8 mouse cellular contexts compared by ENCODE assay signal in genomic region chr11:31368252-31368964, GRCm38 (mm10). TPM values are rescaled to one million over a fixed set of nuclear protein-coding genes. Genes with fewer than 3 reads are reported as not detected.
DNase-seq lines count a peak whose midpoint lies in the region; ATAC-seq and TF ChIP-seq lines count a peak whose summit lies in the region.

No protein-coding gene starts in this region.

- peak overlapping the region; percentile 98 for H3K4me2 ChIP-seq in heart, embryonic 13.5 days
- H3K4me2 ChIP-seq in embryonic facial prominence, embryonic 11.5 days (ENCODE audit: low read depth, low read length), result peak overlapping the region; percentile 96
- peak overlapping the region; percentile 94 for H3K4me2 ChIP-seq in intestine, postnatal 0 days (replicated peaks; ENCODE audit: low read depth)

- H3K9me3 ChIP-seq in heart, embryonic 13.5 days, result no peaks in the 10 kb centered on the region
- H3K9me3 ChIP-seq in E14TG2a.4 (ENCODE audit: low read length), result no peaks in the 10 kb centered on the region
- H3K9me3 ChIP-seq in embryonic facial prominence, embryonic 11.5 days (replicated peaks; ENCODE audit: control insufficient read depth, low read length), result no peaks in the 10 kb centered on the region
- H3K9me3 ChIP-seq in intestine, postnatal 0 days (ENCODE audit: control insufficient read depth), result no peaks in the 10 kb centered on the region

- TF ChIP-seq CTCF in E14TG2a.4 (conservative IDR thresholded peaks at IDR 0.05; ENCODE audit: low read length), result no peak
- TF ChIP-seq CTCF in intestine, postnatal 0 days (IDR thresholded peaks at IDR 0.05; ENCODE audit: low read depth), result no peak
- TF ChIP-seq CTCF in olfactory bulb, adult 2 months (IDR thresholded peaks at IDR 0.05; ENCODE audit: insufficient read depth, low read depth, low read length), result no peak

- WGBS in heart, embryonic 13.5 days, result 4% methylated on average over 36 of the region's 36 CpGs
- WGBS in embryonic facial prominence, embryonic 11.5 days, result 2% methylated on average over 35 of the region's 36 CpGs
- WGBS in intestine, postnatal 0 days, result 8% methylated on average over 36 of the region's 36 CpGs
- 7% methylated on average over 36 of the region's 36 CpGs for WGBS in olfactory bulb, adult 2 months

- H3K4me3 ChIP-seq in heart, embryonic 13.5 days, result peak overlapping the region; percentile 67
- peak overlapping the region; percentile 85 for H3K4me3 ChIP-seq in E14TG2a.4 (replicated peaks; ENCODE audit: low read length)
- peak overlapping the region; percentile 55 for H3K4me3 ChIP-seq in embryonic facial prominence, embryonic 11.5 days (ENCODE audit: low read depth, low read length)
- H3K4me3 ChIP-seq in intestine, postnatal 0 days (ENCODE audit: low read depth, low read length), result peak overlapping the region; percentile 56
- H3K4me3 ChIP-seq in olfactory bulb, adult 2 months (ENCODE audit: insufficient read depth, low read depth, low read length), result peak overlapping the region; percentile 58

- H3K36me3 ChIP-seq in heart, embryonic 13.5 days, result peaks cover 11% of the 10 kb centered on the region; the same call in 1 of the 2 replicates
- peaks cover 49% of the 10 kb centered on the region for H3K36me3 ChIP-seq in E14TG2a.4 (ENCODE audit: insufficient read depth, low read length)
- no peaks in the 10 kb centered on the region for H3K36me3 ChIP-seq in embryonic facial prominence, embryonic 11.5 days (replicated peaks; ENCODE audit: control insufficient read depth, insufficient read depth, low read depth, low read length)
- 0 out of 2 replicates have a peak, but pooled peaks cover 3% of the 10 kb centered on the region for H3K36me3 ChIP-seq in intestine, postnatal 0 days (ENCODE audit: control insufficient read depth, insufficient read depth)

- H3K27me3 ChIP-seq in heart, embryonic 13.5 days (replicated peaks), result peaks cover 55% of the 10 kb centered on the region
- H3K27me3 ChIP-seq in E14TG2a.4 (ENCODE audit: insufficient read depth, low read length), result peaks cover 69% of the 10 kb centered on the region
- peaks cover 28% of the 10 kb centered on the region for H3K27me3 ChIP-seq in embryonic facial prominence, embryonic 11.5 days (ENCODE audit: control insufficient read depth, insufficient read depth, low read length)
- peaks cover 8% of the 10 kb centered on the region; the same call in 1 of the 2 replicates for H3K27me3 ChIP-seq in intestine, postnatal 0 days (replicated peaks; ENCODE audit: control insufficient read depth, insufficient read depth, low read length)

- H3K4me1 ChIP-seq in heart, embryonic 13.5 days, result peaks cover 30% of the 10 kb centered on the region
- H3K4me1 ChIP-seq in E14TG2a.4 (replicated peaks; ENCODE audit: low read depth, low read length), result peaks cover 54% of the 10 kb centered on the region
- H3K4me1 ChIP-seq in embryonic facial prominence, embryonic 11.5 days (ENCODE audit: control insufficient read depth, insufficient read depth, low read length), result peaks cover 5% of the 10 kb centered on the region
- peaks cover 3% of the 10 kb centered on the region; the same call in 1 of the 2 replicates for H3K4me1 ChIP-seq in intestine, postnatal 0 days (replicated peaks; ENCODE audit: control insufficient read depth, insufficient read depth, low read length)
- H3K4me1 ChIP-seq in olfactory bulb, adult 2 months (ENCODE audit: control insufficient read depth, insufficient read depth, low read length), result peaks cover 30% of the 10 kb centered on the region

- peak overlapping the region; percentile 71 for H3K27ac ChIP-seq in heart, embryonic 13.5 days (replicated peaks)
- H3K27ac ChIP-seq in embryonic facial prominence, embryonic 11.5 days (replicated peaks; ENCODE audit: low read depth, low read length), result no peak overlapping the region
- H3K27ac ChIP-seq in intestine, postnatal 0 days (ENCODE audit: low read depth, low read length), result no peak overlapping the region
- no peak overlapping the region for H3K27ac ChIP-seq in olfactory bulb, adult 2 months (ENCODE audit: insufficient read depth, low read depth, low read length)

- peak overlapping the region; percentile 83 for H3K9ac ChIP-seq in heart, embryonic 13.5 days
- peak overlapping the region; percentile 48; the same call in 1 of the 2 replicates for H3K9ac ChIP-seq in embryonic facial prominence, embryonic 11.5 days (replicated peaks; ENCODE audit: low read length)
- peak overlapping the region; percentile 48 for H3K9ac ChIP-seq in intestine, postnatal 0 days (ENCODE audit: low read depth, low read length)

- TF ChIP-seq POLR2A in olfactory bulb, adult 2 months (IDR thresholded peaks at IDR 0.05; ENCODE audit: insufficient read depth, low read depth, low read length), result no peak

- no peak for ATAC-seq in heart, embryonic 13.5 days (ENCODE audit: extremely low read depth, insufficient number of reproducible peaks, low FRiP score, low TSS enrichment)
- ATAC-seq in embryonic facial prominence, embryonic 11.5 days (replicated peaks; ENCODE audit: insufficient number of reproducible peaks, low FRiP score, low TSS enrichment, low read depth), result no peak
- no peak for ATAC-seq in intestine, postnatal 0 days
- no peak for ATAC-seq in megakaryocyte-erythroid progenitor cell, adult 5-6 weeks (replicated peaks; ENCODE audit: low FRiP score, low TSS enrichment, poor library complexity, severe bottlenecking)

- DNase-seq in heart, adult 18-20 months, result no peak
- peak; percentile 24 for DNase-seq in embryonic facial prominence, embryonic 11.5 days (ENCODE audit: low spot score)
- no peak for DNase-seq in urinary bladder, postnatal 10 days (ENCODE audit: low spot score)

RNA-seq across cellular contexts. Expression of gene Stc2, which starts 1.5 kb away (rescaled TPM):
- polyA plus RNA-seq in heart, embryonic 13.5 days (2015; fragmentation: Nextera tagmentation; extraction: Ambion mirVana), result 3.0 and 3.2 TPM in 2 replicates
- total RNA-seq in heart, adult 18-20 months (2021), result 10 to 100 TPM; 11.4 to 14.5 TPM
- polyA plus RNA-seq in embryonic facial prominence, embryonic 11.5 days (2014; fragmentation: Nextera tagmentation; extraction: Ambion mirVana), result 0.71 and 0.73 TPM in 2 replicates
- polyA plus RNA-seq in intestine, postnatal 0 days (2015; fragmentation: Nextera tagmentation; extraction: Ambion mirVana), result 8.8 and 9.4 TPM in 2 replicates
- polyA plus RNA-seq in olfactory bulb, adult 2 months (2012; ENCODE audit: insufficient read depth, insufficient read length, low replicate concordance, missing spikeins), result not detected in 2 replicates
- not detected in 2 replicates for total RNA-seq in megakaryocyte-erythroid progenitor cell, adult 5-6 weeks (2014; fragmentation: Nextera tagmentation)
- 0.53 and 7.8 TPM in 2 replicates for total RNA-seq in megakaryocyte-erythroid progenitor cell, adult 5-6 weeks (2017)
